Mouse (Mus musculus): ENCODE measurements around the gene 8030411F24Rik. TPM values are rescaled to one million over a fixed set of nuclear protein-coding genes. Genes with fewer than 3 reads are reported as not detected.
"Not testable (repeated sequence)": the region's sequence is repeated elsewhere in the genome, so short reads cannot be mapped to it uniquely, and the experiment has no call there.

Gene 8030411F24Rik
- not detected in 2 replicates for total RNA-seq (2021)
- long read RNA-seq: 0 reads

DNA sequence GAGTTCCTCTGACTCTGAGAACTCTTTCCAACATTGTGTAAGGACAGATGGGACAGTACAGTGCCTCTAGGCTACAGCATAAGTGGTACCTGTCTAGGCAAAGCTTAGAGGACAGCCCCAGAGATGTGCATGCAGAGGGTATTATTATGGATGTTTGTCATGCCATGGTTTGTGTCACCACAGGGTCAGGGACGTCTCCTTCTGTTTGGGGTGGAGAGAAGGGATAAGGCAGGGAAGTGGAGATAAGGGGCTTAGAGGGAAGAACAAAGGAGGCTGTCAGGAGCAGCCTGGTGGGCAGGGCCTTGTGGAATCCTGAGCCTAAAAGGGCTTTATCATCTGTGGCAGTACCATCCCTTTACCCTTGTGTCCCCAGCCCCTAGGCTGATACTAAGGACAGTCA is at the start of gene 8030411F24Rik:
Gene 8030411F24Rik, plus strand, starts transcription at position 301 of the 400 bp plus-strand sequence.
- DNase-seq: no peak

DNA sequence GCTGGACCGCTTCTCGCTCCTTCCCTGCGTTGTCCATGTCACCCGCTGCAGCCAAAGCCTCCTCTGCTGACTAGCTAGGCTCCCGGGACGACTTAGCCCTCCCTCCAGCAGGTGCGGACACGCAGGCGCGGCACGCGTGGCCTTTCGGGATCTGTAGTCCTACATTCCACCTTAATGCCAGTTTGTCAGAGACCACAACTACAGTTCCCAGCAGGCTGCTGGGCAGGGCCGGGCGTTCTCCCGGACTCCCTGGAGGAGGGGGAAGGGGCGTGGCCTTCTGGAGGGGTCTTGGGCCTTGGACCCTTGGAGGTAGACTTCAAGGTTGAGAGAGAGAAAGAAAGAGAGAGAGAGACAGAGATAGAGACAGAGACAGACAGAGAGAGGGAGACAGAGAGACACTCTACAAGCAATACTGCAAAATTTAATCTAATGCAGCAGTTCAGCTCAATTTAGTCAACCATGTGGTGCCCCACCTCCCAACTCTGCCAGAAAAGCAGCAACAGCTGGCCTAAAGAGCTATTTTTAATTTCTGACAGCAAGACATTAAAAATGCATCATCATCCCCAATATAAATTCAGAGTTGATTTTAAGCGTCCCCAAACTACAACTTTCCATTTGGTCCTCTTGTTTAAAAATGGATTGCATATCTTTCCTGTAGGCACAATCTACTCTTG is 49.3 kb upstream of the 8030411F24Rik start, which contains the start of gene Napb:
Gene Napb, minus strand, starts transcription at position 141 of the 674 bp plus-strand sequence.
- DNase-seq: peak; percentile 94

DNA sequence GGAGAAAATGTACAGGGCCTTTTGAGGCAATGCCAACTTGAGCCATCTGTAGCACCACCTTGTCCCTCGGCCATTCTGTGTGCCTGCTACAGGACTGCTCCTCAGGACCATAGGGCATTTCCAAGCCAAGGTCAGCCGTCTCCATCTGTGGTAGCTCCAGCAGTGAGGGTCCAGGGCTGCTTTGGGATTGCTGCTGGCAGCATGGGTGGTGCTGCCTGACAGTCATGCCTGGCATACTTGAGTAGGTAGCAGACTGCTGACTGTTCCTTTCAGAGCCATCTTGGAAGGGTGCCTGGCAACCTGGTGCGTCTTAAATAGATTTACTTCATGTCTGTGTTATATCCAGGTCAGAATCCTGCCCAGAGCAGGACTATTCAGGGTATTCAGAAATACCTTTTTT is 38.8 kb upstream of the 8030411F24Rik start:
- no peak for DNase-seq

DNA sequence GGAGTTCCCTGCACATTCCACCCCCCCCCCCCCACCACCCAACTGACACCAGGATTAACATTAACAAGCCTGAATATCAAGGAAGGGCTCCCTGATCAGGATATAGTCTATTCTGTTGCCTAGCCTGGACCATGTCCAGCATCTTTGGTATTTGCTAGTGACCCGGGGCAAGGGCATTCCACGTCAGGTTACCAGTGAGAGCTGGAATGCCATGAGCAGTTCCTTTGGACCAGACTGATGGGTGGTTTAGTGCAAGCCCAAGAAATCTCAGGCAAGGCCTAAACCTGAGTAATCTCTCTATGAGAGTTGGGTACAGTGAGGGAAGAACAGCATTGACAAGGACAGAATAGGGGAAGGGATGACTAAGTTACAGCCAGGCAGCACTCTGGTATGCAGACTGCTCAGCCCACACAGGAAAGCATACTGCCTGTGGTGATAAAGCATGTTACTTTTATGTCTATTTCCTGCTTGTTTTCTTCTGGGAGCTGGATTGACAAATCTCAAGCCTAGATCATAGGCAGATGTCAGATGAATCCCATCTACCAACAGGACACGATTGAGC is 37.9 kb upstream of the 8030411F24Rik start:
- no peak for DNase-seq

DNA sequence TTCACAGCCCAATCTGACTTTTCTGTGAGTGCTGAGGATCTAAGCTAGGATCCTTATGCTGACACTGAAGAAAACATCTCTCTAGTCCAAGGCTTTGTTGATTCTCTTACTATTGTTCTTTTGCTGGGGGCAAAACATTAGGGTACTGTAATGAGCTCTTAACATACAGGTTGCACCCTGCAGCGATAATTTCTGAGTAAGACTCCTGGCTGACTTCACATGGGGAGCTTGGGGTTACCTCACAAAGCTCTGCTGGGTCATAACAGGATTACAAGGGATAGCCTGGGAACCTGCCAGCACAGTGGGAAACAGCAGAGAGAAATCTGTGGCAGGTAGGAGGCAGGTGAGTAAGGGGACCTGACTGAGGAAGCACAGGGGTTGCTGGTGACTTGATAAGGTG is 31.8 kb upstream of the 8030411F24Rik start, which contains the start of gene Cstl1:
Gene Cstl1, plus strand, starts transcription at position 301 of the 400 bp plus-strand sequence.
- no peak for DNase-seq

DNA sequence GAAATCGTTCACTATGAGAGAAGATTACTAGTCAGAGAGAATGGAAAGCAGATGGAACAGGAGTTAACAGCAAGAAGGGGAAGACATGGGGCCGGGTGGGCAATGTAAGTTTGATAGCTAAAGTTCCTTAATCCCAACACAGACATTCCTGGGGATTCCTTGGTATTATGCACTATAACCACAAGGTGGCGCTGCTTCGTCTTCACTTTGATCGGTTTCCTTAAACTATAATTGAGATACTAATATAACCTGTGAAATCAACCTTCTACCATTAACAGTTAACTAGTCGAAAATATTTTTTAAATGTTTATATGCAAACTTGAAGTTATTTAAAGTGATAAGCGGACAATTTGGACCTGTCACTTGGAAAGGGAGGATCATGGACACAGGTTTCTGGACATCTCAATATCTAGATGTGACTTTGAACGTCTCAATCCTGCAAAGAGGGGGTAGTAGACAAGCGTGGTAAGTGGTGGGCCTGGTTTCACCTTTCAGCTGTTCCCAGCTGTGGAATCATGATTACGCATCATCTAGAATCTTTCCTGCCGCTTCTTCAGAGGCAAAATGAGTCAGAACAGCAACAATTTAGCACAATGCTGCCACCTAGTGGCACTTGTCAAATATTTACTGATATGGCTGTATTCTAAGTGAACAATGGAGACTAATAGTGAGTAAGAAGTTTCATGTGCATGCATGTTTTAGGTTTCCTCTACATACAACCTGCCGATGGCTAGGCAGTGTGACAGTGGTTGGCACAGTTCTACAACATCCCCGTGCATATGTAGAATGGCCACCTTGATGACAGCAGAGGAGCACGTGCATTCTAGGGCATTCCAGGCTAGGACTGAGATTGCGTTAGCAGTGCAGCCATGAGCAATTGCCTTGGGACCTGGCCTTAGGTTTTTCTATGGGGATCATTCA is 29.7 kb upstream of the 8030411F24Rik start:
- peak; percentile 47 for DNase-seq

DNA sequence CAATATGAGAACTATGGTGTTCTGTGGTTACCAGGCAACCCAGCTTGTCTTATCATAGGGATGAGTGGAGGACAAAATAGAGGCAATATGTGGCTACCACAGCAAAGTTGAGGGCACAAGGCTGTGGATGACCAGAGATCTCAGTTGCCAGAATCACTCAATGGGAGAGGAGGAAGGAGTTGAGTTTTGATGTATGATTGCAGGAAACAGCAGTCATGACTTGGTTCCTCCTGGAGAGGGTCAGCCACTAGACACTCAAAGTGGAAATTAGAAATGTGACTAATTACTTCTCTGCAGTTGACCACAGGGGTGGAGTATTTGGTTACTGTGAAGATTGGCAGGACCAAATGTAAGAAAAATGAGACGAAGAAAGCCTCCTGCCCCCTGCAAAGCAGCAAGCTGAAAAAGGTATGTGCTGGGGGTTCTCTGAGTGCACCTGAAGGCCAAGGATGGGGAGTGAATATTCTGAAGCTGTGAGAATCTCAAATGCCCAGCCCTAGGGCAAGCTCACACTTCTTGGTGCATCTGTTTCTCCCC is 27.4 kb upstream of the 8030411F24Rik start:
- DNase-seq: no peak

DNA sequence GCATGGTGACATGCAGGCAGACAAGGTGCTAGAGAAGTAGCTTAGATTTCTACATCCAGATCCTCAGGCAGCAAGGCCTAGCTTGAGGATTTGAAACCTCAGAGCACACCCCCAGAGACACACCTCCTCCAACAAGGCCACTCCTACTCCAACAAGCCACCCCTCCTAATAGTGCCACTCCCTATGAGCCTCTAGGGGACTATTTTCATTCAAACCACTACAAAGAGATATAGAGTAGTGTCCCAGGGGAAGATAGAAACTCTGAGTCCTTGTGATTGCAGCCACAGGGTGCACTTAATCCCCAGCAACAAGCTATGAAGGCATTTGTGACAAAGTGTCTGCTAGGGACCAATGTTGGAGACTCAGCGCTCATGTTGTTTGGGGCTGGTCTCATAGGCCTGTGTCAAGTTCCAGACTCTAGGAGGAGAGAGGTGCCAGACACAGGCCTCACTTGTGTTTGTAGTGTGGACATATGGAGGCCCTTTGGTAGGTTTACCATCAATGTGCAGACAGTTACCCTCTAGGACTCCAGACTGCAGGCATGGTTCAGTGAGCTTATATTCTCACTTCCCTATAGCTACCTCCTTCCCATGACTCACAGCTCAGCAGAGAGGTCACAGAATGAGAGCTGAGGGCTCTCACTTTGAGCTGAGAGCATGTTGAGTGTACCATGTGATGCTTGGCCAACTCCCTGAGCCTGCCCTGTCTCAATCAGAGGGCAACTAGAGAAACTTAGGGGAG is 18.0 kb upstream of the 8030411F24Rik start:
- no peak for DNase-seq

DNA sequence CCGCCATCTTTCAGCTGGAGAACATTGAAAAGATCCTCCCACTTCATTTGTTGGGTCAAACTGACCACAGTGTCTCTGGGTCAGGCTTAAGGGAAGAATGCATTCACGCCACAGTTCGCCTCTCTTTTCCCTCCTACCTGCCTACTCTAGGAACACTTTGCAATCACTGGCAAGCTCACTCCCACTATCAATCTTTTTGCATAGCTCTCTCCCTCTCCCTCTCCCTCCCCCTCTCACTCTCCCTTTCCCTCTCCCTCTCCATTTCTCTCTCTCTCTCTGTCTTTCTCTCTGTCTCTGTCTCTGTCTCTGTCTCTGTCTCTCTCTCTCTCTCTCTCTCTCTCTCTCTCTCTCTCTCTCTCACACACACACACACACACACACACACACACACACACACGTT is 10.4 kb upstream of the 8030411F24Rik start, which contains the start of gene Cst11:
Gene Cst11, minus strand, starts transcription at position 101 of the 400 bp plus-strand sequence.
- DNase-seq: not testable (repeated sequence)

DNA sequence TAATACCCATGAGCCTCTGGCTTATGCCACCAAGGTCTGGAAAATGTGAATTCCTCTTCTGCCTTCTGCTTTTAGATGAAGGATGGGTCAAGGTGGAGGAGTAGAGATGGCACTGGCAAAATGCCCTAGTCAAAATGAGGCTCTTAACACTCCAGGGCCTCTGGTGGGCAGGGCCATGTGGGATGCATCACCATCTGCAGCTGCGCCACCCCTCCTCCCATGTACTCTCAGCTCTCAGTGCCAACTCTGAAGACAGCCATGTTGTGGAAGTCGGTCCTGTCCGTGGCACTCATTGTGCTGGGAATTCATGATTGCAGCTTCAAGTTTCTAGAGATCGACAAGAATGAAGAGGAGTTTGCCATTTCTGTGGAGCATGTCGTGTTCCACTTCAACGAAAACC is 7.3 kb downstream of the 8030411F24Rik start, which contains the start of gene Cst12:
Gene Cst12, plus strand, starts transcription at position 220 of the 400 bp plus-strand sequence.
- DNase-seq: no peak

DNA sequence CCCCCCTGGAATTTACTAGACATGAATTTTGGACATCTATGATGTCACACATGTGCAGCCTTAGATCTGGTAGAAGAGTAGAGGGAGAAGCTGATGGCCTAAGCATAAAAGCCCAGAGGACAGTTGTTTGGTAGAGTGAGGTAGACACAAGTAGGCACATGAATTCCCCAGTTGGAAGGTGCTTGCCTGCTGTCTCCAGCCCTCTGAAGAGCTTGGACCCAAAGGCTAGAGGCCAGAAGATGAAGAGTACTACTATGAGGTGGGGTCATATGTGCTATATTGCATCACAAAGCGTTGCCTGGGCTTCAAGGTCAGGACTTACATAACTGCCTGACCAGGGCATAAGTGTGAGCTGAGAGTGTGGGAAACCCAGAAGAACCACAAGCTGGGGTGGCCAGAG is 16.7 kb downstream of the 8030411F24Rik start, which contains the start of gene Cst8:
Gene Cst8, plus strand, starts transcription at position 301 of the 400 bp plus-strand sequence.
- DNase-seq: no peak

DNA sequence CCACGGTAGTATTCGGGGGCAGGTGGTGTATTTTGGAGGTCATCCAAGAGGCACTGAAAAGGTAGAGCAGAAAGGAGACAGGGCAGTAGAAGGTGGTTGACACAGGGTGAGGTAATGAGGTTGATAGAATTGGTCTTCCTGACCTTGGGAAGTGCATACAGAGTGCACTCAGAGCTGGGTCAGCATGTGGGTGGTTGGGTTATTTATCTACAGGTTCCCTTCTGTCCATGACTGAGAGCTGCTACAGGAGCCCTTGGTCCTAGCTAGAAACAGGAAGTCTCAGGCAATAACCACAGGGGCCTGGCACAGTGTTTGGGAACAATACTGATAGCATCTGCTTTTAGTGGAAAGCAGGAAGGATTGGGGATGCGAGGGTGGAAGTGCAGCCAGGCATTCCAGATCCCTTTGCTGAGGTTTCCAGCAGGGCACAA is 19.7 kb downstream of the 8030411F24Rik start:
- DNase-seq: no peak

DNA sequence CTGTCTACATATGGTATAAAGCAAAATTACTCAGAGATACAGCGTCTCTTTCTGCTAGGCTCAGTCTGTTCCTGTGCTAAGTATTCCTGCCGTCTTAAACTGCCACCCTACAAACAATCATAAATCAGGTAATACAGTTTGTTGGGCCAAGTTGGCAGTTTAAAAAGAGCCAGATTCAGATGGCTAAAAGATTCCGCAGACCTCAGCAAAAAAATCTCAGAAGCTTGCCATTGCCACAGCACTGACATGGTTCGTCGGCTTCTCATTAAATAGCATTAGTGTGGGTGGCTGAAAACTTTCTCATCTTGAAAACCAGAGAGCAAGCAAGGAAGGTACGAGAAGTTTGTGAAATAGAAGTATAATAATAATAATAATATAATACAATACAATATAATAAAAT is 24.9 kb downstream of the 8030411F24Rik start:
- DNase-seq: no peak

DNA sequence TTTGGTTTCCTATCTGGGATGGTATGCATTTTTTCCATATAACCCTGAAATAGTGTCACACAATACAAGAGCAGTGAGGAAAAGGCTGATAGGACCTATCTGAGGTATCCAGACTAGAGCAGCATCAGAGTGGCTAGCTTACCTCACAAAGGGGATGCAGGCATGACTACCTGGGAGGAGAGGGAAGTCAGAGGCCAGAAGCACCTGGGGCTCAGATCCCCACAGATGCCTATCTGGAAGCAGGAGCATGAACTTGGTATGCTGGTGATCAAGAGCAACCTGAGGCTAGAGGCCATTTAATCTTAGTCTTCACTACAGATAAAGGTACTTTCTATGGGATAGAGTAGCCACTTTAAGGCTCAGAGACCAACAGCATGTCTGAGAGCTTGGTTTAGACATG is 38.1 kb downstream of the 8030411F24Rik start, which contains the start of gene Cst13:
Gene Cst13, plus strand, starts transcription at position 173 of the 400 bp plus-strand sequence.
- DNase-seq: no peak

DNA sequence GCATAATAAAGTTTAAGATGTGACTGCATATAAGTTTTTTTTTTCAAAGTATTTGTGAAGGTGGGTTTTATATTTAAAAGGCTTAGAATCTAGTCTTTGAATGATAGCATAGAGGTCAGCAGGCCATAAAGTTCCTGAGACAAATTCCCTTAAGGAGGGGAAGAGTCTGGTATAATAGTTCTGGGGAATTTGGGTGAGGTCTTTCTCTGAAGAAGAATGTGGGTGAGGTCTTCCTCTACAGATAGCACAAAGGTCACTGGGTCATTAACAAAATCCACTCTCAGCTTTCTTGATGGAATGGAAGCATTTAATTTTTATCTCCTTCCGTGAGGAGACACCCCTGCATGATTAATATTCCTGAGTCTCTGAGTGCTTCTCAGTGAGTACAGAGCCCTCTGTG is 44.2 kb downstream of the 8030411F24Rik start:
- no peak for DNase-seq

DNA sequence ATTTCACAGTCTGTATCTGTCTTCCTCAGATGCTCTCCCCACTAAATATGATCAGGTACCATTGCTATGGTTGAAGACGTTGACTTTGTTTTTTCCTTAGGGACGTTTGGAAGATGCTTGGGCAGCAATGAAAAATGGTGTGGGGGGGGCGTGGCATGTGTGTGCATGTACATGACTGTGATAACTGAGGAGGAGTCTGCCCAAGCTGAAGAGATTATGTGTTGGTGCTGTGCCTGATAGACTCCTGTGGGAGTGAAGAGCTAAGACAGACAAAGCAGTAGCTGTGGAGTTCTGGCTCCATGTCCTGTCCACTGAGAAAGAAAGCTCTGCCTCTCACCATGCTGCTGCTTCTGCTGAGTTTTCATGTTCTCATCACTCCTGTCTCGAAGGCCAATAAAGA is 53.1 kb downstream of the 8030411F24Rik start, which contains the start of gene Cst9:
Gene Cst9, plus strand, starts transcription at position 236 of the 400 bp plus-strand sequence.
- DNase-seq: no peak

Other genes with a start within 250 kb of the 8030411F24Rik start
- 22.6 and 25.7 TPM in 2 replicates for gene Nxt1, start 109.4 kb upstream of the 8030411F24Rik start, total RNA-seq (2021)
- 28.8 and 36.0 TPM in 2 replicates for gene Gzf1, start 101.0 kb upstream of the 8030411F24Rik start, total RNA-seq (2021)
- 6.6 and 8.7 TPM in 2 replicates for gene Napb, start 49.5 kb upstream of the 8030411F24Rik start, total RNA-seq (2021)
- gene Cstl1, start 31.7 kb upstream of the 8030411F24Rik start, total RNA-seq (2021): 0.52 TPM in 1 of 2 replicates, not detected in the other
- not detected in 2 replicates for gene Cst11, start 10.5 kb upstream of the 8030411F24Rik start, total RNA-seq (2021)
- not detected in 2 replicates for gene Cst12, start 7.4 kb downstream of the 8030411F24Rik start, total RNA-seq (2021)
- 172 and 207 TPM in 2 replicates for gene Cst8, start 16.8 kb downstream of the 8030411F24Rik start, total RNA-seq (2021)
- 0.58 TPM in 1 of 2 replicates, not detected in the other for gene Cst13, start 38.1 kb downstream of the 8030411F24Rik start, total RNA-seq (2021)
- not detected in 2 replicates for gene Cst9, start 53.1 kb downstream of the 8030411F24Rik start, total RNA-seq (2021)
- 1.2 TPM in 1 of 2 replicates, not detected in the other for gene 9230104L09Rik, start 83.0 kb downstream of the 8030411F24Rik start, total RNA-seq (2021)
- 728 and 742 TPM in 2 replicates for gene Cst3, start 93.7 kb downstream of the 8030411F24Rik start, total RNA-seq (2021)
- gene Gm1330, start 221.2 kb downstream of the 8030411F24Rik start, total RNA-seq (2021): not detected in 2 replicates
- not detected in 2 replicates for gene Gm10750, start 235.2 kb downstream of the 8030411F24Rik start, total RNA-seq (2021)